Mouse (Mus musculus): ENCODE measurements around the gene Mysm1.
A peak's percentile ranks its signal among the peaks of the same experiment; 100 is the strongest.

The Mysm1 gene

DNA sequence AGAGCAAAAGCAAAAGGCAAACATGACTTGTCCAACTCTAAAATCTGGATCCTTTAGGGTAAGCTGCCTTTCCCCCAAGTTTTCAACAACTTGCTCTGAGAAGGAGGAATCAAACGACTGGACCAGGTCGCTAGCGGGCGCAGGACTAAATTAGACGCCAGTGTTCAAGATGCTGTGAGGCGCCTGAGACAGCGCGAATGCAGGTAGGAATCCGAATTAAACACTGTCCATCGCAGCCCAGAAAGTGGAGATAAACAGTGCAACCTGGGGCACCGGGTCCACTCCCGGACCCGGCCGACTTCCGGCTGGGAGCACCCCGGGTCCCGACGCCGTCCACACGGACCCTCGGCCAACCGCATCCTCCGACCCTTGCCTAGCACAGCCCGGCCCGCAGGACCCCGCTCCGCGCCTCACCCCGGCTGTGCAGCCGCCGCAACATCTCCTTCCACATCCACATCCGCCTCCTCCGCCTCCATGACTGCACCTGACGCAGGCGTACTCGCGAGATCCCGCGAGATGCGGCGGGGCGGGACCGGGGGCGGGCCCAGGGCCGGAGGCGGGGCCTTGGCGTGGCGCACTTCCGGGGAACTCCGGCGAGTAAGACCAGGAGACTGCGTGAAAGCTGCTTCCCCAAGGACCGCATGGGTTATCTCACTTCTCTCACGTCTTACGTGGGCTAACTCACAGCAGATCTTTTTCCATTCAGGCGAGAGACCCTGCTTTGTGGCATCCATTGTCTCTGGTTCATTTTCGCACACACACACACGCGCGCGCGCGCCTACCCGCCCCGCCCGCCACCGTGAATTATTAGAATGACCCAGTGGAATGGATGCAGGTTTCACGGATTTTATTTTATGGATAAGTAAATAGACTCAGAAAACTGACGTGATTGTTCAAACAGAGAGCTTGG, at the start of gene Mysm1:
Mysm1 (minus strand) TSS at position 511 of the 910 bp plus-strand sequence.
- DNase-seq (ENCODE audit: low read depth, low spot score), result peak; percentile 95

DNA sequence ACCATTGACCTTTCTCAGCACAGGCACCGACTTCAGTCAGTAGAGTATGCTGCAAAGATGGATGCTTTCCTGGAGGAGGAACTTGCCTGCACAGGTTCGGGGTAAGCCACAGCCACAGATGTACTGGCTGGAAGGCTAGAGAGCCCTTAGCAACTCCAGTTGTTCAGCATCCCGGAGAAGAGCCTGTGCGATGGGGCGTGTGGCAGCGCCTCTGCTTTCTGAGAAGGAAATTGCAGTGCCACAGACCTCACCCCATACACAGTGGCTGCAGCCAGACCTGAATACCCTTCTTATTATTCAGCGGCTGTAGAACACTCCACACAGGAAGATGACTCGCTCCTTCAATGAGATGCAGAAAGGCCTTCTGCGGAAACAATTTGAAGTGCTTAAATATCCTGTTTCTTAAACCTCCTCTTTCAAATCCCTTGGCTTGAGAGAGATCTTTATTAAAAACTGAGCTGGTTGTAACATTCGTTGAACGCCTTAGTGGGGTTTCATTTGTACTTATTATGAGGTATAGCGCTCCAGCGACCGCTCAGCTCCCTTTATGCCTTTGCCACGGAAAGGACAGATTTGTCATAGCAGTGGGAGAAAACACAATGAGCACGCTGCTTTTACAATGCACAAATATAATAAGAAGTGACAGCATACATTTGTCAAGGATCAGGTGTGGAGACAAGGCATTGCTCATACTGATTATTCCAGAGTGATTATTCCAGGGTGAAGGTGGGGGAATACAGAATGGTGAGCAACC, 47.1 kb upstream of the Mysm1 start:
- no peak for DNase-seq (ENCODE audit: low read depth, low spot score)

DNA sequence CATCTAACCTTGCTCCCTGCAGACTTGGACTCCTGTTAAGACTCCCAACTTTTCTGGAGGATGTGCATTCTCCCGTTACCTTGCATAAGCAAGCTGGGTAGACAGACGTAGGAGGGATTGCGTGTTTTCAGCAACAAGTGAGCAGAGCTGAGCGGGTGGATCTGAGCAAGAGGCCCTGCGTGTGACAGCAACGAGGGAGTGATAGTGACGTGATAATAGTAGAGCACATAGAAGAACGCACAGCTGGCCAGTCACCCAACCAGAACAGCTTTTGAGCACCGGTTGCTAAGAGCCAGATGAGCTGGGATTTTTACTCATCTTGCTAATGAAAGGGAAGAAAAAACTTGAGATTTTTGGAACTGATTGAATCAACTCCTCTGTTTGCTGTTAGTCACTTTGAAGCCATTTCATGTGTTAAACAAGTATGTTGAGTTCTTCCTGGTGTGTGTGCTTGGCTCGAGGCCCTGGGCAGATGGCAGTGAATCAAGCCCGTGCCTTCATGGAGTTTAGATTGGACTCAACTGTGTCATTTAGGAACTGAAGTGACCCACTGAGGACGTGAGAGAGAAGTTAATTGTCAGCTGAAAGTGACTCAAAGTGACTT, 44.6 kb upstream of the Mysm1 start:
- DNase-seq (ENCODE audit: low read depth, low spot score), result no peak

DNA sequence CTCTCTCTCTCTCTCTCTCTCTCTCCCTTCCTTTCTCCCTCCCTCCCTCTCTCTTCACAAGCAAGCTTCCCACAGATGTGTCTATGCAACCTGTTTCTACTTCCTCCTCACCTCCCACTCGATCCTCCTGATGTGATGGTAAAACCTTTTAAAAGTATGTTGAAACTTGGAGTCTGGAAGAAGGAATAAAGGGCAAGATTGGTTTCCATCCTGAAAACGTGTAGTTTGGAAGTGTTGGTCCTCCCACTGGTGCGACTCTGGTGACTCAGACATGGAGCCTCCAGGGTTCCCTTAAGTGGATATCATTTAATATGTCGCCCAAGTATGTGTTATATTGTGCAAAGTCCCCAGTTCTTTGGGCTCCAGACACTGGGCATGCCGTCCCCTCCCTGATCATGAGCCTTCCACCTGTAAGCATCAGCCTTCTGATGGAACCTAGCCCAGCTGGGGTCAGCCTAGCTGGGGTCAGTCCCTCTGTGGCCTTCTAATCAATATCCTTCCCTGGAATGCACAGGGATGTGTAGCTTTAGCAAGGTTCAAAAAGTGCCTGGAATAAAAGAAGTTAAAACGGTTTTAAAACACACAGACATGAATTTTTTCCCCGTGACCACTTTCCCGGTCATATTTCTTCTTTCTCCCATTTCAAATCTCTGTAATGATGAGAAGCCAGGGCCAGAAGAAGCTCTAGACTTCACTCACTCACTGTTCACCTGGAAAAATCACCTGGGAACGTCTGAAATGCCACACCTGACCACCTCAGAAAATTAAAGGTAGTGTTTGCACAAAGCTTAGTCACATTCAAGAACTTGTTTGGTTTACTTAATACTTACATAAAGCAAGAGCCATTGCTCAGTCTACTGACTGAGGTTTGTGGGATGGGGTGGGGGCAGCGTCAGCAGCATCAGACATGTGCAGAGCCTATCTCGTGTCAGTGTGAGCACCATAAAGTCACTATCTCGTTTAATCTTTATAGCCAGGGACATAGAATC, 43.0 kb upstream of the Mysm1 start:
- no peak for DNase-seq (ENCODE audit: low read depth, low spot score)

DNA sequence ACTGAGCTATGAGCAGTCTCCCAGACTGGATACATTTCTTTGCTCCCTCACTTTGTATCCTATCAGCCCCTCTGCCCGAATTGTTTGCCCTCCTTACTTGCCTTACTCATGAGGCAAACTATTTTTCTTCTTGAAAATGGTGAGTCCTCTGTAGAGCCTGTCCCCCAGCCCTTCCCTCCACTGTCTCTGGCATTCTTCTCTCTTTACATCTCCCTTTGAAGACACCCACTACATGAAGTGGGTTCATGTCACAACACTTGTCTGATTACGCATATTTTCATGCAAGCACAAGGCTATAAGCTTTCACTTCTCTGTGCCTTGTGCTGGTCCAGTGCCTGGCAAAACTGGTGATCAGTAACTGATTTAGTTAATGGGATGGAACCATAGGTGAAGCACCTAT, 41.3 kb upstream of the Mysm1 start:
- DNase-seq (ENCODE audit: low read depth, low spot score), result no peak

DNA sequence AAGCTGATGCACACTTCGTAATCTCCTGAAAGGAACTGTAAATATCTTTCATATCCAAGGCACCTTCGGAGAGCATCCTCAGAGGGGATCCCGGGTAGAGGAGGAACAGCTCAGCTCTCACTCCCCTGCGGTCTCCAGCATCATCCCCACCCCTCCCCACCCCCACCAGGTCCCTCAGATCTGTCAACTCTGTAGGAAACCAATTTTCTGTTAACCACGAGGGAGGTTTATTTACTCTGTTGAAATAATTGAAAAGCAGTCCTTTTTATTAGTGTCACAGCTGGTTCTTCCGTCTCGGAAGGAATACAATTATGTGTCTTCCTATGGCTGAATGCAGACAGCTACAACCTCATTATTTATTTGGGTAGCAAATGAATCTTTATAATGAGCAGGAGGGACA, 39.3 kb upstream of the Mysm1 start:
- DNase-seq (ENCODE audit: low read depth, low spot score), result no peak

DNA sequence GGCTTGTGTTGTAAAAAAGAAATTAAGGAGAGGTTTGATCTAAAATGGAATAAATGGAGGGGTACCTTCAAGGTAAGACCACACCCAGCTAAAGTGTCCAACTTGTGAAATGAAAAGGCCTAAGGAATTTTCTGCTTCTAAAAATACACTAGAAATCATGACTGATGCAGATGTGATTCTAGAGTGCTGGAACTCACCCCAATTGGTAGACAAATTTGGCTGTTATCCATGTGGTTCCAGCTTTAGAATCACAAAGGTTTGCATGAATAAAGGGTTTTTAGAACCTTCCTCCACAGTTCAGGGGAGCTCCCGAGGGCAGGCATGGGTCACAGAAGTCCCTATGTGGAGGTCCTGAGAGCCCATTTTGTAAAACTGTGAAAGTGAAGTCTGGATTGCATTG, 33.8 kb upstream of the Mysm1 start:
- DNase-seq (ENCODE audit: low read depth, low spot score), result no peak

DNA sequence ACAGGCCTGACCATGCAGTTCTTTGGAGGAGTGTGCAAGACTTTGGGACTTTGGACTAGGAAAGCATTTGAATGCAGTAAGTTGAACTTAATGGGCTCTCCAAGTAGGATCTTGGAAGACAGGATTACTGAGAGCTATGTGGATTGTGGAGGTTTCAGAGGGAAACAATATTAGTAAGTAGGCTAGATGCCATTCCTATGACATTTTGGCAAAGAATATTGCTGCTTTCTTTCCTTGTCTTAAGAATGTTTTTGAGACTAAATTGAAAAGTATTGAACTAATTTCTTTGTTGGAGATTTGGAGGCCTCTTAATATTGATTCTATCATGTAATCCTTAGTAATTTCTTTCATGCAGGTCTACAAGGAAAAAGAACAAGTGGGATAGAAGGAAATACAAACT, 33.4 kb upstream of the Mysm1 start:
- DNase-seq (ENCODE audit: low read depth, low spot score), result no peak

DNA sequence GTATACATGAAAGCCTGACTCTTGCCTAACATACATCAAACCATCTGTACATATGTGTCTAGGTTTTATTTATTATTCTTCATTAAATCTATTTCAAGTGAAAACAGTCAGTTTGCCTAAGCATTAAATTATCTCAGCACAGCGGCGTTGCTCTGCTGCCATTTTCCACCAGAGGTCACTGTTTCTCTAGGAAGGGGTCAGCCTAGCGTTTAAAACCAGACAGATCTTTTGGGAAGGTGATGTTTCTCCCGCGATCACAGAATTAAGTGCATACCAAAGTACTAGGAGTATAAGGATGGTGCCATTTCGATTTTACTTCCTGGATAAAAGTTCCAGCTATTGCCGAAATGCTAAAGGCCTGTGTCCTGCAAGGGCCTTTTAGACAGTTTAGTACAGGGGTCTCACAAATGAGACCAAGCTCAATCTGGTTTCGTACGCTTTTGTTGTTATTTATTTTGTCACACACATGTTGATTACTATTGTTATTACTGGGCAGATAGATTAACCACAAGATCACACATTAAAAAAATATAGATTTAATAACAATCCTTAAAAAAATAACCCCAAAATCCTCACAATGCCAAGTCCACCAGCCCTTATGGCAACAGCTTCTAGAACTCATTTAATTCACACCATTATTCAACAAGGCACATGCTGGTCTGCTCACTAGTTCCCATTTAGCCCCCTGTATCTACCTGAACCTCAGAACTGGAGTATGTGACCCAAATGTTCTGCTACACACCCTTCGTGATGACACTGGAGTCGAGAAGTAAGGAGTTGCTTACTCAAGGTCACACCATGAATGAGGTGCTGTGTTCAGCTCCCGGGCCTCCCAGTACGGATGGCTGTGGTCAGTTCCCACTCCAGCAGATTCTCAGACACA, 29.5 kb upstream of the Mysm1 start:
- peak; percentile 77 for DNase-seq (ENCODE audit: low read depth, low spot score)

DNA sequence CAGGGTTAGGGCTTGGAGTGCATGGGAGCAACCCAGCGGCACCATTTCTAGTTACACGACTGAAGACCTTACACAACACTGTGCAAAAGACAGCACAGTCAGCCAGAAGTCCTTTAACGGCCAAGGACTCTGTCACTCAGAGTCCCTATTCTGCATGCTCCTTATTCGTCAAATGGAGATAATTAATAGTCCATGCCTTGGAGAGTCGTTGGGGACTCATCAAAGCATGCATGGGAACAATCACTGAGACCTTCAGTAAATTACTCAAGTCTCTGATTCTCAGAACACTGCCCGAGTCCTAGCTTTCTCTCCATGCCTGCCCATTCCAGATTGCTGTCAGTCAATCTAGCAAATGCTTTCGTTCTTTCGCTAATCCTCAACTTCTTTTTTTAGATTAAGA, 28.9 kb upstream of the Mysm1 start:
- no peak for DNase-seq (ENCODE audit: low read depth, low spot score)

DNA sequence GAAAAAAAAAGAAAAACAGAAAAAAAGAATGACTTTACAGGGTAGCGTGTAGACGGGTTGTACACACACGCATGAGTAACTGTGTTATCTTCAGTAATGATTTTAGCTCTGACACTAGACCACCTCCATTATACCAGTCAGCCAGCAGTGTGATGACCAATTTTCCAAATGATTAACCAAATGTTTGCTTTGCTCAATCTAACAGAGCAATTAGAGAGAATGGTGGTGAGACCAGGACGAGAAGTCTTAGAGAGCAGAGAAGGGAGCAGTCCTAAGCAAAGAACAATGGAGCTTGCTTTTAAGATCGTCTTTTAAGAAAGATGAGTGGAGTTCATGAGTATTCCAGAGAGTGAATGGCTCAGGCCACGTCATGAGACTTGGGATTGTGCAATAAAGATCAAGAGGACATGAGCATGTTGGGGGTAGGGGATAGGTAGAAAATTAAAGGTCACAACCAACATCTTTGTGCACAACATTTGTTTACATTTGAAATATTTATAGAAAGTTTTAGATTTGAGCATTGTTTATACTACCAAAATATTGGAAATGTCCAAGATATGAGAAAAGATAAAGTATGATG, 26.4 kb upstream of the Mysm1 start:
- DNase-seq (ENCODE audit: low read depth, low spot score), result no peak

DNA sequence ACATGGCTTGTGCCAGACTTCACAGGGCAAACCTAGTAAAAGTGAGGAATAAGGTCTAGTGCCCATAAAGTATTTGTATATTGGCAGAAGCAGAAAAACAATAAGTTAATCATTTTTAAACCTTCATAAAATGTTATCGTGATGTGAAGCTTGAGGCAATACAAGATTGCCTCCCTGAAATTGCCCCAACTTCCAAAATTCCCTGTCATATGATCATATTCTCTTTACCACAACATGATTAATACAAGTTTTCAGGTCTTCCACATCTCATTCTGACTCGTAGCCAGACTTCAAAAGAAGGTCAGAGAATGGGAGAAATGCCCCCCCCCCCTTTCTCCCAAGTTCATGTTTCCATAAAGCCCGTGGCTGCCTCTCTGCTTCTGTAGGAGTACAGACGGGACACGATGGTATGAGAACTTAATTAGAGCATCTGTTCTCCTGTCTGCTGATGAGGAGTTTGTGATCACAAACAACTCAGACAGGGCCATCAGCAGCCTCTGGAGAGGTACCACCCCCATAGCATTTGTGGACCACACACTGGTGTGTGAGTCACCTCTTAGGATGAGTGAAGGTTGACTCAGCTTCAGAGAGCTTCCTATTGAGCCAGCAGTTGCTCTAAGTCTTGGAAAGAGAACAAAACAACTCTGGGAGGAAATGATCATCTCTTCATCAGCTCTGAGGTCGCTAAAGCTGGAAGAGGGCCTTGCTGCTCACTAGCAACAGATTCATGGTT, 22.3 kb upstream of the Mysm1 start:
- DNase-seq (ENCODE audit: low read depth, low spot score), result no peak

DNA sequence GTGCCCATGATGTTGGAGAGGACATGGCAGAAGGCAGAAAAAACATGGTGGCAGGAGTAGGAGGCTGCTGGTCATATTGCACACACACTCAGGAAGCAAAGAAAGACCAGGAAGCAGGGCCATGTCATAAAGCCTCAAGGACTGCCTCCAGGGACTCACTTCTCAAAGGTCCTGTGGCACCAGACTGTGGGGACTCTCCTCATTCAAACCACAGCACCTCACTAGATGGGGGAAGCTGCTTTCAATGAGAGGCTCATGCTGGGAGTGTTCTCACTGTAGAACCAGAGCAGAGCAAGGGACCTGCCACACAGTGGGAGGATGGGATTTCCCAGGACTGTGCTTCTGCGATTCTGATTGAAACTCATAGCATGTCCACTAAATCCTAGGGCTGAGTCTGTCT, 21.2 kb upstream of the Mysm1 start:
- no peak for DNase-seq (ENCODE audit: low read depth, low spot score)

DNA sequence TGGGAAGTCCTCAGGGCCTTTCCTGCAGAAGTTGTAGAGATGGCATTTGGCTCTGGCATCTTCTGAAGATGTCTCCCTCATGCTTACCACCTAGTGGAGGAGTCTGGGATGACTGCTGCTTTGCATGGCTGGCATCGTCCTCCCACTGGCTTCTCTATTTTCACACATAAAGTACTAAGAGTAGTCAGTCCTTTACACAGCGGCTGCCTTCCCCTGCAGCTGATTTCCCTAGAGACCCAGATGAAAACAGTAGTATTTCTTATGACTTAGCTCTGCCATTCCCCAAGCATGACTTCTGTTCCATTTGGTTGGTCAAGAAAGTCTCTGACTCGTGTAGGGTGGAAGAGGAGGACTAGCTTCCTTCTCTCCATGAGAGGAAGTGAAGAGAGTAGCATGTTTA, 20.3 kb upstream of the Mysm1 start:
- DNase-seq (ENCODE audit: low read depth, low spot score), result no peak

DNA sequence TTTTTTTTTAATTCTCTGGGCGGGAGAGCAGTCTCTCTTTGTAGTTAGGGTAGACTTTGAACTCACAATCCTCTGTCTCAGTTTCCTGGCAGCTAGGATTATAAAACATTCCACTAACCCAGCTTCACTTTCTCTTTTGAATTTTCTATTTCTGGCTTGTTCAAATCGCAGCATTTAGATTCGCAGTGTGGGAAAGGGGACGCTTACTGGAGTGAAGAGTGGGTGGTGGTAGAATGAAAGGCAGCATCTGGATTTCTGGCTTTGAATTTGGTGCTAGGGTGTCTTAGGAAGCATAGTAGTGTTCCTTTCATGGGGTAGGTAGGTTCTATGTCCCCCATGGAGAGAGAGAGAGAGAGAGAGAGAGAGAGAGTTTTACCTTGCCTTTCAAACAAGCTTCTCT, 17.0 kb upstream of the Mysm1 start:
- DNase-seq (ENCODE audit: low read depth, low spot score), result no peak

DNA sequence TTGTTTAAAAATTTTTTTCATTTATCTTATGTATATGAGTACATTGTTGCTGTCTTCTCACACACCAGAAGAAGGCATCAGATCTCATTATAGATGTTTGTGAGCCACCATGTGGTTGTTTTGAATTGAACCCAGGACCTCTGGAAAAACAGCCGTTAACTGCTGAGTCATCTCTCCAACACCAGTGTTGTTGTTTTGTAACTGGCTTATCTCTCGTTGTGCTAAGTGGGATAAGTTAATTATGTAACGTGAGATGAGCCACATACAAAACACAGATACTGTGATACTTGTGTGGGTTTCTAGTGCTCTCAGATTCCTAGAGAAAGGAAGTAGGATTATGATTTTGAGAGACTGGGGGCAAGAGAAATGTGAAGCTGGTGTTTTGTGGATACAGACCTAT, 11.3 kb upstream of the Mysm1 start:
- DNase-seq (ENCODE audit: low read depth, low spot score), result no peak

DNA sequence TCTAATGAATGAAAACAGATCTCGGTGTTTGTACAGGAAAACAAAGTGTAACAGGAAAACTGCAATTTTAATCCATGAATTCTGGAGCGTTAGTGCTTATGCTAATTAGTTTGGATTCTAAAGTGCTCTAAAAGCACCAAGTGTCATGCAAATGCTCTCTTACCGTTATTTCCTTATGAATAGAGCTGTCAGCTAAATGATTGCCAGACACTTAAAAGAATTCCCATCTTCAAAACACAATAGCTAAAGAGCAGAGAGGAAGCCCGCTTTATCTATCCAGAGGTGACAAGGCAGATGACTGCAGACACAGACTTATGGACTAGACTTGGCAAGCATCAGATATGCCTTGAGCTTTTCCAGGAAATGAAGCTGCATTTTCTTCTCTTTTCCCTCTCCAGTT, 8.8 kb upstream of the Mysm1 start:
- DNase-seq (ENCODE audit: low read depth, low spot score), result no peak

DNA sequence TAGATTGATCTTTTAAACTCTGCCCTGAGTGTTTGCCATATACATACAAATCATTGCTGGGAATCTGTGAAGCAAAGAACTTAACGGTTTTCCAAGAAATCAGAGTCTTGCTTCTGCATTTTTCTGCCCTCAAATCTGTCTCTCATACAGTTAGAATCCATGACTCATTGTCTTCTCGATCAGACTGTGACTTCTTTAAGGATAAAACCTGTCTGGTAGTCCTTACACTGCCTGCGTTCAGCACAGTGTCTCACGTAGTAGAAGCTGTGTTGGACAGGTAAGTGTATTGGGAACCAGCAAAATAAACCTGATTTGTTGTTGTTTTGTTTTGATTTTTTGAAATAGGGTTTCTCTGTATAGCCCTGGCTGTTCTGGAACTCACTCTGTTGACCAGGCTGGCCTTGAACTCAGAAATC, 608 bp upstream of the Mysm1 start:
- no peak for DNase-seq (ENCODE audit: low read depth, low spot score)

DNA sequence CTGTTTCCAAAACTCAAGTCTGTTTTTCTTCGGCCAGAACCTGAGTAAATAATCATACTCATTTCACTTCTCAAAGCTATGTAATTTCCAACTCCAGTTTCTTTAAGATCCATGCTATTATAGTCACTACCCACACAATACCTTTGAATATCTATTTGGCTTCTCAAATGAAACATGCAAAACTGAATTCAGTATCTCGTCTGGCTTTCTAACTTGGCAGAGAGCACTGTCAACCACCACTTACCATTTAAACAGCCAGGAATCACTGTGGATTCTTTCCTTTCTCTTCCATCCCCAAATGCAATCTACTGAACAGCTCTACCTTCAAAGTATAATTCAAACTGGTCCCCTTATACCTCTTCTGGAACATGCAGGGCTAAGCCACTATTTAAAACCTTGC, 5.6 kb downstream of the Mysm1 start:
- no peak for DNase-seq (ENCODE audit: low read depth, low spot score)

Measured in mesoderm, embryonic 11.5 days (tissue).